Mouse (Mus musculus) 3134 (cell line): Measurements from ENCODE around the gene Flt3.

Experiments
- DNase-seq: peaks from one replicate; pipeline ENCODE4 v3.0.0-alpha.2; 2011; ENCODE audit warnings: low spot score; ENCODE audit not compliant: insufficient read length; ENCODE audit errors: extremely low read depth

The Flt3 gene

DNA sequence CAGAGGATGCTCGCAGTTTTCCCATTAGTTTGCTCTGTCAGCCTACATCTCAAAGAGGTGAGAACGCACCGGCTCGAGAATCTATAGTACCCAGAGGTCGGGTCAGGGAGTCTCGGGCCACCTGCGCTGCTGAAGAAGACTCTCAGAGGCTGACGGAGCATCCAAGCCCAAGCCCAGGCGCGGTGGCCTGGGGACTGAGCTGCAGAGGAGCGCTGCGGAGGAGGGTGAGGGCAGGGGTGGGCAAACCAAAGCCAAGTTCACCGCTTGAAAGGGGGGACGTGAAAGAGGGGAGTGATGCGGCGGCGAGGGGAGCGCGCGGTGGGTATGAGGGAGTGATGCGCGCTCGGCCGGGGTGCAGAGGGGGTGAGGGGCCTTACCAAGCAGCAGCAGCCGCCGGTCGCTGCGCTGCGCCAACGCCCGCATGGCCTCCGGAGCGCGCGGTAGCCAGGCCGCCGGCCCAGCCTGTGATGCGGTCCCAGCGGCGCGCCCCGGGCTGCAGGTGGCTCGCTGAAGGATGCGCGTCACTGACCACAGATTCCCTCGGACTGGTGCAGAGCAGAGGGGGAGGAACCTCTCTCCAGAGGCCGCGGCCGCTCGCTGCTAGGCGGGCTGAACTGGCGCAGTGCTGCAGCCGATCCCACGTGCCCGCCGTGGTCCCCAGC lies at the start of gene Flt3:
Gene Flt3, minus strand, starts transcription at position 647 of the 662 bp plus-strand sequence.
- no peak for DNase-seq

DNA sequence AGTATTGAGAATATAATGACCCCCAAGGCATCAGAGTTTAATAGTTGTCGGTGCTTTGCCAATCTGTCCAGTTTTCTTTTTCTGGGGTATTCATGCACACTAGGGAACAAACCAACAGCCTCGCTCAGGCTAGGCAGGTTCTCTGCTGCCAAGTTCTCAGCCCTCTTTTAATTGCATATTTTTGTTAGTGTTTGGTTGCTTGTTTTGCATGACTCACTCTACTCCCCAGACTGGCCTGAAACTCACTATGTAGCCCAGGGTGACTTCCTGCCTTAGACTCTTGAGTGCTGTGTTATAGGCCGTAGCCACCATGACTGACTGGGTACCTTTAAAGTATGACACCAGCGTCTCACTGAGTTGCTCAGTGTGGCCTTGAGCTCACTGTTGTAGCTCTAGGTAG lies 48.6 kb upstream of the Flt3 start:
- peak; percentile 19 for DNase-seq

DNA sequence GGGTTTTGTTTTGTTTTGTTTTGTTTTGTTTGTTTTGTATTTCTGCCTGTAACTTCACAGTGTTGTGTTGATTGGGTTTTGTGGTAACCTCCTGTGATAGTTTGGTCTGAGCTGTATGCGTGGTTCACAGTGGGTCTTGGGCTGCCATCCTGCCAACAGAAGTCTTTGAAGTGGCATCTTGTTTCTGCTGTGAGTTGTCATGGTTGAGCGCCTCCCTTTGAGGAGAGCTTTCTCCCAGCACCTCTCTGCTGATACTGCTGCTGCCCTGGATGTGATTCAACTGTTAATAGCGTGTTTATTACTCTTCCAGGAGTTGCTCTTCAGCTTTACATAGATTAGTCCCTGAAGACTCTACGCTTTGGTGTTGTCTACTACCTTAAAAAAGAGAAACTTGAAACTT lies 48.2 kb upstream of the Flt3 start:
- no peak for DNase-seq

DNA sequence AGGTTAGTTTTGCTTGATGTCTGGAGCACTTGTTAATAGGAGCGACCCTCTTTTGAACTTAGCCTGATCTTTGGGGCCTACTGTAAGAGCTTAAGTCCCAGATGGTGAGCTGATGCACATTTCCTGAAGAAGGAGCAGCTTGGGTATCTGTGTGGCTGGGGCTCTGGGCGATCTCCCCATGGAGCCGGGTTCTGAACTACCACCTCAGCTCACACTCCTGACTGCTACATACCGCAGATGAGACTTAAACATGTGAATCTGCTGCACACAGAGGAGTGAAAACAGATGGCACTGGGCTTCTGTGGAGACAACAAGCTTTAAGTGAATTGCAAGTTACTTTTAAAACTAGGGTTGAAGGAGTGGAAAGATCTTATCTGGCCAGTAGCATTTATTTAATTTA lies 45.0 kb upstream of the Flt3 start:
- DNase-seq, result no peak

DNA sequence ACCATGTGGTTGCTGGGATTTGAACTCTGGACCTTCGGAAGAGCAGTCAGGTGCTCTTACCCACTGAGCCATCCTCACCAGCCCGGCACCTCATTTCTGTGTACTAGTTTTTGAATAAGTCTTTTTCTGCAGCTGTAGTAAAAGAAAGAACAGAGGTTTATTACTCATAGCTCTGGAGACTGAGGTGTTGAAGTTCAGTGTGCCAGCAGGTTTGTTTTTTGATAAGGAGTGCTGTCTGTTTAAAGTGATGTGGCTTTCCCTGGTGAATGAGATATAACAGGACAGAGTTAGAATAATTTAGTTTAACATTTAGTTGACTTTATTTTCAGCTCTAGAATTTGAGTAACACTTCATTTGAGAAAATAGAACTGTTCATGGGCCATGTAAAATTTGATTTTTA lies 44.5 kb upstream of the Flt3 start:
- no peak for DNase-seq

DNA sequence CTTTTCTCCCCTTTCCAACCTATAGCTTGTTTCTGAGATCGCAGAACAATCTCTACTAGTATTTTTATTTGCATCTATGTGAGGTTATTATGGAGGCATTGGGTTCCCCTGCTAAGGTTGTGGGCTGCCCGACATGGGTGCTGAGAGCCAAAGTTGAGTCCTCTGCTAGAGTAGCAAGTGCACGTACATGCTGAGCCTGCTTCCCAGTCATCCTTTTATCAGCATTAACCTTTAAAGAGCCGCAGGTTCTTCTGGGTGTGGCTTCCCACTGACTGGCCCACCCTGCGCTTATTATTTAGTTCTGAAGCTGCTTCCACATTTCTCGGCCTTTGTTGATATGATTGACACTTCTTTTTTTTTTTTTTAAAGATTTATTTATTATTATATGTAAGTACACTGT lies 44.0 kb upstream of the Flt3 start:
- no peak for DNase-seq

DNA sequence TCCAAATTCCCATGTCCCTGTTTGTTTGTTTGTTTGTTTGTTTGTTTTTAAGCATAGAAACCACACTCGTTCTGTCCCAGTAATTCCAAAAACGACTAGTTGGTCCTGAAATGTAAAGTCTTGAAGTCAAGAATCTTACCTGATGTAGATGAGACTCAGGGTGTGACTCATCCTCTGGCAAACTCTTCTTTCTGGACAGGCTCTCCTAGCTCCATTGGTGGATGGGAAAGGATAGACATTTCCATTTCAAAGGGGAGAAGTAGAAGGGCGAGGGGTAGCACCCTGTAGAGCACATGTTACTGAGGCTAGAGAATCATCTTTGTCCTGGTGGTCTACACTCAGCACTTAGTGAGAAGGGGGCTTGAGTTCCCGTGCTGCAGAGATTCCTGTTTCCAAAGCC lies 42.5 kb upstream of the Flt3 start:
- DNase-seq, result no peak

DNA sequence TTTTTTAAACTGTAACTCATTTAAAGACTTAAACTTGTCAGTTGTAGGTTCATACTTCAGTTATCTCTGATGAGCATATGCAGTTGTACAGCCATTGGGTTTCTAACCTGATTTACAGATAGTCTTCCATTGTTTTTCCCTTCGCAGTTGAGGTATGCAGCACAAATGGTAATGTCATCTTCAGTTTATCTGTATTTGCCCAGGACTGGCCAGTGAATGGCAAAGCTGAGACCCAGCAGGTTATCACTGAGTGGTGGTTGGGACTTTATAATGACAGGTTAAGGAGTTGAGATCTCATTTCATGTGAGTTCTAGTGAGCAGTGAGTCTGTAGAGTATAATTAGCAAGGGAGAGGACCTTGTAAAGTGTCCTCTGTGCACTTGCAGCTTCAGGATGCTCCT lies 41.7 kb upstream of the Flt3 start:
- no peak for DNase-seq

DNA sequence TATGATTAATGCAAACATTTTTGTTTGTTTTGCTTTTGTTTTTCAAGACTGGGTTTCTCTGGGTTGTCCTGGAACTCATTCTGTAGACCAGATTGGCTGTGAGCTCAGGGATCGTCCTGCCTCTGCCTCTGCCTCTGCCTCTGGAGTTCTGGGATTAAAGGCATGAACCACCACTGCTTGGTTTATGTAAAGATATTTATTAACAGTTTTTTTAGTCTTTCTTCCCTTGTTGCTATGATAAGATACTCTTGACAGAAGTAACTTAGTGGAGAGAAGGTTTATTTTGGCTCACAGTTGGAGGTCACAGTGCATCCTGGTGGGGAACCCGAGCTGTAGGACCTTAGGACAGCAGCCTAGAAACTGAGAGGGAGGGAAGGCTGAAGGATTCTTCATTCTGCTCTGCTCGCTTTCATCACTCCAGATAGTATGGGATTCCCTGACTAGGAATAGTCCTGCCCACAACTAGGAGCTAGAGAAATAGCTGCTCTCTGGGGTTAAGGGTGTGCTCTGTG lies 40.8 kb upstream of the Flt3 start:
- DNase-seq, result no peak

DNA sequence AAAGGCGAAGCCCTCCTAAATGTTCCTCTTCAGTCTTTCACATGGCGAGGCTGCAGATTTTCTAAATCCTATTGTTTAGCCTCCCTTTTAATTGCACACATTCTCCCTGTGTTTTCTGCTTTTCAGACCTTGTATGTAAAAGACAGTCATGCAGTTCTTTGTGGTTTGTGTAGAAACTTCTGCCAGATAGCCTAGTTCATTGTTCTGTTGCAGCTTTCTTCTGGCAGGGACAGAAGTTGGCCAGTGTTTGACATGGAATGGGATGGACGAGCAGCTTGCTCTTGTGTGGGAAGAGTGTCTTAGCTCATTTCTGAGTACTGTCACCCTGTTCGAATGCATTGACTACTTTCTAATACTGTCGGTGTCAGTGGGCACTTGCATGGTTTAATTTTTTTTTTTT lies 36.2 kb upstream of the Flt3 start:
- DNase-seq, result no peak

DNA sequence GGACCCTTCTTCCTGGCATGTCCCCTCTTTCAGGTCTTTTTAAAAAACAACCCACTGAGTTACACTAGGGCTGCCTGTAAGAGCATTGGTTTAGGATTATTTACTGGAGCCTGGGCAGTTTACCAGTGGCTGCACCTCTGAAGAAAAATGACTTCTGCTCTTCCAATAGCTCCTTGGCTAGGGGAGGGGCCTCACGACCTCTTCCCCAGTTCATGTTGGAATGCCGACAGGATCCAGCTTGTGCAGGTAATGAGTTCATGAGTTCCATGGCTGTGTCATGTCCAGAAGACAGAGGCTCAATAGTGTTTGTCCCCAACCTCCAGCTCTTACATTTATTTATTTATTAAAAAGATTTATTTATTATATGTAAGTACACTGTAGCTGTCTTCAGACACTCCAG lies 35.5 kb upstream of the Flt3 start:
- no peak for DNase-seq

DNA sequence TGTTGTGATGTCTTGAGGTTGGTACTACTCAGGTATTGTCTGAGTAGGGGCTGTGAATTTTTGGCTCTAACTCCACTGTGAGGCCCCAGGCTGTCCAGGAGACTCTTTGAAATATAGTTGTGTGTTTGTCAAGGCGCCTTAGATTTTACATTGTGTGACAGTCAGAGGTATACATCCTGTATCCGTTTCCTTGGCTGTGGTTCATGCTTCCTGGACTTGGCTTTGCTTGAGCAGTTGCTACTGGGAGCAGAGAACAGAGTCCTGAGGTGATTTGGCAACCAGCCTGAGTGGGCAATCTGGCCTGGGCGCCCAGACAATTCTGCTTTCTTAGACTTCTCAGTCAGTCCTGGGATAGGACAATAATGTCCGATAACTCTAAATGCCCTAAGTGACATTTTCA lies 34.9 kb upstream of the Flt3 start:
- no peak for DNase-seq

DNA sequence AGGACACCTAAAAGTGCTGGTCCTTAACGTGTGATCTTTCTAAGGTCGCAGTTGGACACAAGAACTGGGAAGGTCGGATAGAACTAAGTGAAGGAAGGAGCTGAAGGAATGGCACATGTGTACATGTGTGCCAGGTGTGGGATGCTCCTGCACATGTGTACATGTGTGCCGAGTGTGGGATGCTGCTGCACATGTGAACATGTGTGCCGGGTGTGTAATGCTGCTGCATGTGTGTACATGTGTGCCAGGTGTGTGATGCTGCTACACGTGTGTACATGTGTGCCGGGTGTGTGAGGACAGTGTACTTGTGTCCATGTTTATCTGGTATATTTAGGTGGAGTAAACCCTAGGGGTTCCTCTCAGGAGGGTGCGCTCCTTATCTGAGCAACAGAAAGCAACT lies 32.6 kb upstream of the Flt3 start:
- no peak for DNase-seq

DNA sequence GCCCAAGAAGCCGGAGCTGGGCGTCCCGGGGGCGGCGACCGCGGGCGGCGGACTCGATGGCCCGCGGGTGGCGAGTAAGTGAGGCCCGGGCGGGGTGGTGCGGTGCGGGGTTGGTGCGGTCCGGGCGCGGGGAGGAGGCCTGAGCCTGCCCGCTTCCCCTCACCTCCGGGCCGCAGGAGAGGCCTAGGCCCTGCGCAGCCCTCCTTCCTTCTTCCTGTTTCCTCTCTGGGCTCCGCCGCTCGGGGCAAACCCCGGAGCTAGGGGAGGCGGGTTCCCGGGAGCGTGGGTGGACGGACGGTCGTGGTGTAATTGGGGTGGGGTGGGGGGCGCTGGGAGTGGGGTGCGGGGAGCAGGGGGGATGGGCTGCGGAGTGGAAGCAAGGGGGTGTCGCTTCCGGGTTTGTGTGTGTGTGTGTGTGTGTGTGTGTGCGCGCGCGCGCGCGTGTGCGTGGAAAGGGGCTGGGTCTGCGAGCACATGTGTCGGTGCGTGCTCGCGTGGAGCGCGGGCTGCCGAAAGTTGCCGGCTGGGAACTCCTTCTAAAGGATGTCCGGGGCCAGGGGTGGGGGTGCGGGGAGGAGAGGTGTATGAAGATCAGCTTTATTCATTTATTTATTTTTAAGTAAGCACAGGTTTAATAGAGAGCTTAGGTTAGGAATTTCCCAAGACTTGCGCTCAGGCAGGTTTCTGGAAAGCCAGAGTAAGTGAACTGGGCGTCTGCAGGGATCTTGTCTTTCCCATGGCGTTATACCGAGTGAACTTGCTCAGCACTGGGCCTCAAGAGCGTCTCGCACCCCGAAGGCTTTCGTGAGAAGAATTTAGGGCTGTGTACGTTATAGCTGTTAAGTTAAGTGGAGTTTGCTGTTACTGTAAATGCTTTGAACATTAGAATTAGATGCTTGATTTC lies 30.9 kb upstream of the Flt3 start:
- DNase-seq, result peak; percentile 80

DNA sequence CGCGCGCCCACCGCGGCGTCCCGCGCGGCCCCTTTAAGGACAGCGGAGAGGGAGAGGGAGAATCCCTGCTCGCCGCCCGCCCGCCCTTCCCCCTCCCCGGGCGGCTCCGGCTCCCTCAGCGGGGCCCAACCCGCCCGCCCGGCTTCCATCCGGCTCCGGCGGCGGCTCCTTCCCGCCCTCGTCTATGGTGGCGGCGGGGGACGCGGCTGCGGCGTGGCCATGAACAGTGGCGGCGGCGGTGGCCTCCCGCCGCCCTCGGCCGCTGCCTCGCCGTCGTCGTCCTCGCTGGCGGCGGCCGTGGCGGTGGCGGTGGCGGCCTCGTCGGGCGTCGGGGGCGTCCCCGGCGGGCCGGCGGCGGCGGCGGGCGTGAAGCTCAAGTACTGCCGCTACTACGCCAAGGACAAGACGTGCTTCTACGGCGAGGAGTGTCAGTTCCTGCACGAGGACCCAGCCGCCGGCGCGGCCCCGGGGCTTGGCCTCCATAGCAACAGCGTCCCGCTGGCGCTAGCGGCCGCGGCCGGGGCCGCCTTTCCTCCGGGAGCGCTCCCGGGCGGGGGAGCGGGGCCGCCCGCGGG lies 30.2 kb upstream of the Flt3 start:
- no peak for DNase-seq

DNA sequence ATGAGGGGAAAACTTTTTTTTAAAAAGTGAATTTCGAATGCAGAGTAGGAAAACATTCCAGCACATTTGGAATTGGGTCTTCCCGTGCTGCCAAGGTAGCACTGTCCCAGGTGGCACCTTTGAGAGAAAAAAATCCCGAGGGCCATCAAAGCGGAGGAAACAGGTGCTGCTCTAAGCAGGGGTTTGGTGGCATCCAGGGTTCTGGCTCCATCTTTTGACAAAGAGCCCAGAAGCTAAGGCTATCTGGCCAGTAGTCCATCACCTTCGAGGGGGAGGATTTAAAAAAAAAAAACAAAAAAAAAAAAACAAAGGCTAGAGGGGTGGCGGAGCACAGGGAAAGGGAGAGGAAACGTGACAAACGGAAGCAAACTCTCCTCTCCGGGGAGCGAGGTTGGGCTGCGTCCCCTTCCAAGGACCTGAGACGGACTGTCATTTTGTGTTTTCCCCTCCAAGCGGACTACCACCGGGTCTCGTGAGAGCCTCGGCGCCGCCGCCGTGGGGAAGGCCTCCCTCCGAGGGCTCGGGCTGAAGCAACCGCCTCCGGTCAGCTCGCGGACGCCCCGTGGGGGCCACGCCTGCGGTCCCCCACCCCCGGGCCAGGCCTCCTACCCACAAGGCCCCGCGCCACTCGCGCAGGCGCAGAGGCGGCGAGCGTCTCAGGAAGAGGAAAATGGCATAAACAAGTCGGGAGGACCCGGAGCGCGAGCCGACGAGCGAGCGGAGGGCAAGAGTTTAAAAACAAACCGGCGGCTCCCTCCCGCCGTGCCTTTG lies 29.4 kb upstream of the Flt3 start, which contains the start of gene Pan3:
Gene Pan3, plus strand, starts transcription at position 627 of the 771 bp plus-strand sequence.
- peak; percentile 97 for DNase-seq

DNA sequence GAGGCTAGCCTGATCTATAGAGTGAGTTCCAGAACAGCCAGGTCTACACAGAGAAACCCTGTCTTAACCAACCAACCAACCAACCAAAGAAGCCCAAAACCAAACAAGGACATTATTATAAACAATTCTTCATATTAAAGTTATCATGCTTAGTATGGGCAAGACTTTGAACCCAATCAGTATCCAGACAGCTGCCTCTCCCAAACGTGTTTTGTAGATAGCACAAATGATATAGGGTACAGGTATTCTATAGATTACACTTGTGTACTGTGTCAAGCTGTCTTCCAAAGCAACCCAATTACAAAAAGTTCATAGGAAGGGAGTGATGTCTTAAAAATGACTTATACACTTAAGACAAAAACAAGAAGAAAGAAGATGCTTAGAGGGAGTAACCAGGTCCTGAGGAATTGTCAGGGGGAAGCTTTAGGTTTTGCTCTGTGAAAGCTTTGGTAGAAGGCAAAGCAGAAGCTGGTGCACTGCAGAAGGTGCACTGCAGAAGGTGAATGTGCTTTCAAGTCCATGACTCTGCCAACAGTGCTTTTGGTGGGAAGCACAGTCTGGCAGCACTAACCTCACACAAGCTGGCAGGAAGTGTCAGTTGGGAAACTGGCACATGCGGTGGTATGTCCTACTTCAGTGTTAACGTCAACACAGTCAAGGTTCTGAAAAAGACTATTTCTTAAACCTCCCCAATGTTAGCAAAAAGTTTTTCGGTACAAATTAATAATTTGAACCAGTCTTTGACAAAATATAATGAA lies 25.9 kb upstream of the Flt3 start:
- DNase-seq, result no peak

DNA sequence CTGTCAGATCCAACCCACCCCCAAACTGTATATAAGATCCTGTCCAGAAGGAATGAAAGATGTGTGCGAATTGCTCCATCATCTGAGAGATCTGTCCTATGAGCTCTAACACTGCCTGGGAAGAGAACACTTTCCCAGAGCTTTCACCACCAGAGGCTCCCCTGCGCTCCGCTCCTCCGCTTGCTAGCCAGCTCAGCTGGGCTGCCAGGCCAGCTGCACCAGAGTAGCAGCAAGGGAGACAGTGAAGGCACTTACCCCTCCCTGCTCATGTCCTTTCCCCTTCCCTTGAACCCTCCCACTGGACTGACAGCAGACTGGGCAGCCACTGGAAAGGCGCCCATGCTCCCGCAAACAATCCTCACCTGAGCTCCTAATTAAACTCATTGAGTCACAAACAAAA lies 23.3 kb upstream of the Flt3 start:
- DNase-seq, result no peak

DNA sequence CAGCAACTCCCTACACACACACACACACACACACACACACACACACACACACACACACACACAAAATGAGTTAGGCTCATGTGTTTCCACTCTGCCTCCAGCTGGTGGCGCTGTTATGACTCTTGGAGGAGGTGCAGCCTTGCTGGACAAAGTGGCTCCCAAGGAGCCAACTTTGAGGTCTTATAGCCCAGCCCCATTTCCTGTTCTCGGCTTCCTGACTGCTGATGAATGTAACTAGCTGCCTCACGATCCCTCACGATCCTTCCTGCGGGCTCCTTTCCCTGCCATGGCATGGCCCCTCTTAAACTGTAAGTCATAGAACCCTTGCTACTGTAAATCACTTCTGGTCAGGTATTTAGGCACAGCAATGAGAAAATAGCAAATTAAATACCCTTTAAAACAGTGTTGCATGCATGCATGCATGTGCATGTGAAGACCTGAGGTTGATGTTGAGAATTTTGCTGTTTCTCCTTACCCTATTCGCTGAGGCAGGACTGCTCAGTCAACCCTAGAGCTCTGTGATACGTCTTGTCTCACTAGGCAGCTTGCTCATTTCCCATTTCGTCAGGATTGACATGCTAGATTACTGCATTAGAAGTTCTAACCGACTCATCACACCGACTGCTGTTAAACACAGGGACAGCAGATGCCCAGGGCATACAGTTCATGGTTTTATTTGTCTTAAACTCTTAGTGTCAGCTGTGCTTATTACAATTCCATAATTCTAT lies 18.3 kb upstream of the Flt3 start:
- peak; percentile 73 for DNase-seq
